In the genomic region with DNA sequence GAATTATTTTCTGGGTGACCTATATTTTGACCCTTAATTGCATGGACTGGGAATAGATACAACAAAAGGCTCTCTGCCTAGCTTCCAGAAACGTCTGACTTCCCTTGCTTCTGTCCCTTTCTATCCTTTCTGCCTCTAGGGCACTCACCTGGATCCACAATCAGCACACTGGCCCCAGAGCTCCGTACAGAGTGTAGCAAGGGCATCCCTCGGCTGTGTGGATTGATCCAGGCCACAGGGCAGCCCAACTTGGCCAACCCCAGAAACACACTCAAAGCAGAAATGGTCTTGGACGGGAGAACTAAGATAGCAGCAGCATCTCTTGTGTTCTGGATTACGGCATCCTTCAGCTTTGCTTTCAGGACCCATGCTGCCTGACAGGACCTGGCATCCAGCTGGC, we compare ENCODE assay signal across 20 mouse cellular contexts. TPM values are rescaled to one million over a fixed set of nuclear protein-coding genes. Genes with fewer than 3 reads are reported as not detected.
"Had no signal": no experiment of that assay in that cellular context is flagged by ENCODE, and none has a peak within 500 bp of the region (broad histone marks: within the 10 kb centered on the region; RNA-seq: fewer than 3 reads in every experiment).

No protein-coding gene starts in this region.

- H3K9me3 ChIP-seq: lung, embryonic 15.5 days; megakaryocyte, embryonic 14.5 days; midbrain, embryonic 13.5 days; midbrain, embryonic 15.5 days; neural tube, embryonic 12.5 days; stomach, embryonic 15.5 days had no signal

- H3K36me3 ChIP-seq: lung, embryonic 15.5 days; midbrain, embryonic 13.5 days; midbrain, embryonic 15.5 days; neural tube, embryonic 12.5 days; stomach, embryonic 15.5 days had no signal

- ATAC-seq: lung, postnatal 0 days; midbrain, embryonic 13.5 days; midbrain, embryonic 15.5 days had no signal

- H3K27me3 ChIP-seq: lung, embryonic 15.5 days; midbrain, embryonic 13.5 days; midbrain, embryonic 15.5 days; neural tube, embryonic 12.5 days; stomach, embryonic 15.5 days had no signal

- H3K4me3 ChIP-seq: lung, embryonic 15.5 days; megakaryocyte, embryonic 14.5 days; midbrain, embryonic 13.5 days; midbrain, embryonic 15.5 days; neural tube, embryonic 12.5 days; stomach, embryonic 15.5 days had no signal

- DNase-seq: lung, adult 2 months; lung, postnatal 14 days; lung, postnatal 36 days; right cerebral cortex, postnatal 14 days; thymus, adult 2 months; thymus, postnatal 25 days; thymus, postnatal 4 days had no signal

- H3K4me1 ChIP-seq: lung, embryonic 15.5 days; megakaryocyte, embryonic 14.5 days; midbrain, embryonic 13.5 days; midbrain, embryonic 15.5 days; neural tube, embryonic 12.5 days; stomach, embryonic 15.5 days had no signal

- H3K9ac ChIP-seq: lung, embryonic 15.5 days; midbrain, embryonic 13.5 days; midbrain, embryonic 15.5 days; neural tube, embryonic 12.5 days; stomach, embryonic 15.5 days had no signal

- H3K4me2 ChIP-seq: lung, embryonic 15.5 days; midbrain, embryonic 11.5 days; midbrain, embryonic 13.5 days; midbrain, embryonic 15.5 days; neural tube, embryonic 12.5 days; stomach, embryonic 15.5 days had no signal

- H3K27ac ChIP-seq: lung, embryonic 15.5 days; macrophage; midbrain, embryonic 13.5 days; midbrain, embryonic 15.5 days; neural tube, embryonic 12.5 days; stomach, embryonic 15.5 days; stomach, postnatal 0 days had no signal

RNA-seq across cellular contexts. Expression of gene Slc27a5, which starts 0.8 kb away (rescaled TPM):
- total RNA-seq: megakaryocyte progenitor cell, adult 5-6 weeks; midbrain, postnatal 0 days; monocyte, adult 5-6 weeks had no signal
- polyA plus RNA-seq: lung, embryonic 15.5 days; lung, postnatal 0 days; macrophage; midbrain, embryonic 11.5 days had no signal
